Mouse (Mus musculus) liver, adult 2 months (tissue): Measurements from ENCODE around the gene AC131692.1. TPM values are rescaled to one million over a fixed set of nuclear protein-coding genes. Genes with fewer than 3 reads are reported as not detected.

Experiments used
- DNase-seq: peaks from one replicate; pipeline ENCODE4 v3.0.0-alpha.2; 2011; ENCODE audit warnings: low read depth, low spot score; ENCODE audit errors: extremely low read depth
- H3K27ac ChIP-seq: fragments of 200-500 bp; replicated peaks from 2 replicates; pipeline ENCODE4 v1.5.1; 2012; ENCODE audit warnings: low read depth, mild to moderate bottlenecking, control low read depth, inconsistent platforms, low read length; ENCODE audit not compliant: insufficient read depth
- H3K27me3 ChIP-seq: fragments of 200-500 bp; 2 replicates; pipeline ENCODE4 v1.6.1; 2012; ENCODE audit warnings: mild to moderate bottlenecking, moderate library complexity, low read length, inconsistent platforms; ENCODE audit not compliant: control insufficient read depth, insufficient read depth
- H3K36me3 ChIP-seq: fragments of 200-500 bp; 2 replicates; pipeline ENCODE4 v1.6.1; 2012; ENCODE audit warnings: low read length, inconsistent platforms; ENCODE audit not compliant: control insufficient read depth, insufficient read depth
- H3K4me1 ChIP-seq: fragments of 200-500 bp; 2 replicates; pipeline ENCODE4 v1.6.1; 2011; ENCODE audit warnings: low read length; ENCODE audit not compliant: control insufficient read depth, insufficient read depth
- H3K4me3 ChIP-seq: fragments of 200-500 bp; 2 replicates; pipeline ENCODE4 v1.5.1; 2011; ENCODE audit warnings: low read depth, mild to moderate bottlenecking, control low read depth, low read length, moderate library complexity; ENCODE audit not compliant: insufficient read depth
- H3K79me2 ChIP-seq: fragments of 200-500 bp; 2 replicates; pipeline ENCODE4 v1.6.1; 2012; ENCODE audit warnings: inconsistent platforms, mild to moderate bottlenecking, low read length, moderate library complexity; ENCODE audit not compliant: control insufficient read depth, insufficient read depth
- H3K9ac ChIP-seq: fragments of 200-500 bp; 2 replicates; pipeline ENCODE4 v1.6.1; 2012; ENCODE audit warnings: low read depth, mild to moderate bottlenecking, control low read depth, inconsistent platforms, low read length
- CTCF ChIP-seq: fragments of 200-500 bp; IDR thresholded peaks from 2 replicates; pipeline ENCODE4 v1.5.1; 2011; ENCODE audit warnings: low read depth, low read length, control low read depth
- POLR2A ChIP-seq: fragments of 200-500 bp; IDR thresholded peaks from 2 replicates; pipeline ENCODE4 v1.6.1; 2011; ENCODE audit warnings: low read length, control low read depth; ENCODE audit not compliant: insufficient read depth; ENCODE audit errors: extremely low read depth
- WGBS: fragments of 180-500 bp; shearing (Covaris S2); methylation state at CpG from one replicate; pipeline ENCODE4 v1.1.7; 2018; 5-methylcytosine and 5-hydroxymethylcytosine counted together
- polyA plus RNA-seq: library from polyadenylated mRNA; depleted of rRNA; stranded (reverse); fragments of >200 nt; gene quantifications from 2 replicates; pipeline ENCODE4 v1.2.3, GENCODE M21; 2012
- total RNA-seq: library from RNA; depleted of rRNA; stranded (reverse); fragments of >200 nt; gene quantifications from 2 replicates; pipeline ENCODE4 v1.2.3, GENCODE M21; 2014

The AC131692.1 gene
- total and polyA plus RNA-seq, 2 experiments: not detected

DNA sequence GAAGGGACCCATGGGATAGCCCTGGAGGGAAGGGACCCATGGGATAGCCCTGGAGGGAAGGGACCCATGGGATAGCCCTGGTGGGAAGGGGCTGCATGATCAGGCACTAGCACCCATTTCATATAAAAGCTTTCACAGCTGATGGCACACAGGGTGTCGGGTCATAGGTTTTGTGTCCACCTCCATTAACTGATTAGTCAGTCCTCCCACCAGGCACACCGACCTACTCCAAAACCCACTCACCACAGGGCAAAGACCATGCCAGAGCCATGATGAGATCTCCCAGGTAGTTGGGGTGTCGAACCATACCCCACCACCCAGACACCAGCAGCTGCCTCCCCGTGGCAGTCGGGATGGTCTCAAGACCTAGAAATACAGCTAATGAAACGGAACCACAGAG, 31.1 kb upstream of the AC131692.1 start:
- Histone ChIP-seq H3K27me3 (no peaks in the 10 kb centered on the region), H3K79me2 (peaks cover 5% of the 10 kb centered on the region; the same call in 1 of the 2 replicates), H3K27ac (0 out of 2 replicates have a peak overlapping the region, but pooled peaks have one; percentile 77), H3K36me3 (peaks cover 2% of the 10 kb centered on the region; the same call in 1 of the 2 replicates), H3K4me3 (no peak overlapping the region), H3K4me1 (peaks cover 30% of the 10 kb centered on the region), H3K9ac (peak overlapping the region; percentile 3; the same call in 1 of the 2 replicates)
- no peak for DNase-seq
- TF ChIP-seq CTCF: no peak
- no peak for TF ChIP-seq POLR2A
- 86% methylated on average over 6 of the region's 6 CpGs for WGBS

DNA sequence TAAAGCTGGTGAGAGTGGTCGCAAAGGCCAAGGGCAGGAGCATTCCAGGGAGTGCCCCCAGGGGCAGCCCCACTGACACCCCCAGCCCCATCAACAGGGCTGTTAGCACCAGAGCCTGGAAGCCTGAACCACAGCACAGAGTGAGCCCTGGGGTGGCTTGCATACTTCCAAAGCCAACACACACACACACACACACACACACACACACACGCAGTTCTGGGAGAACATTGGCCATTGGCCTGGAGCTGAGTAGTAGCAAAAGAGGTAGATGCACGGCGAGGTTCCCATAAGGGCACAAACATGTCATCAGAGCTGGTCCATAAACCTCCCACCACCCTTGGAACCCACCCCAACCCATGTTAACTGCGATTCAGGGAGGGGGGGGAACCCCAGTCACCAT, 27.6 kb upstream of the AC131692.1 start:
- Histone ChIP-seq H3K4me3 (peak overlapping the region; percentile 74; the same call in 1 of the 2 replicates), H3K79me2 (peaks cover 5% of the 10 kb centered on the region; the same call in 1 of the 2 replicates), H3K36me3 (no peaks in the 10 kb centered on the region; the same call in 1 of the 2 replicates), H3K27ac (peak overlapping the region; percentile 23; the same call in 1 of the 2 replicates), H3K9ac (peak overlapping the region; percentile 31), H3K4me1 (peaks cover 24% of the 10 kb centered on the region), H3K27me3 (no peaks in the 10 kb centered on the region)
- WGBS: 21% methylated on average over 5 of the region's 5 CpGs
- TF ChIP-seq CTCF: no peak
- TF ChIP-seq POLR2A: no peak
- no peak for DNase-seq

DNA sequence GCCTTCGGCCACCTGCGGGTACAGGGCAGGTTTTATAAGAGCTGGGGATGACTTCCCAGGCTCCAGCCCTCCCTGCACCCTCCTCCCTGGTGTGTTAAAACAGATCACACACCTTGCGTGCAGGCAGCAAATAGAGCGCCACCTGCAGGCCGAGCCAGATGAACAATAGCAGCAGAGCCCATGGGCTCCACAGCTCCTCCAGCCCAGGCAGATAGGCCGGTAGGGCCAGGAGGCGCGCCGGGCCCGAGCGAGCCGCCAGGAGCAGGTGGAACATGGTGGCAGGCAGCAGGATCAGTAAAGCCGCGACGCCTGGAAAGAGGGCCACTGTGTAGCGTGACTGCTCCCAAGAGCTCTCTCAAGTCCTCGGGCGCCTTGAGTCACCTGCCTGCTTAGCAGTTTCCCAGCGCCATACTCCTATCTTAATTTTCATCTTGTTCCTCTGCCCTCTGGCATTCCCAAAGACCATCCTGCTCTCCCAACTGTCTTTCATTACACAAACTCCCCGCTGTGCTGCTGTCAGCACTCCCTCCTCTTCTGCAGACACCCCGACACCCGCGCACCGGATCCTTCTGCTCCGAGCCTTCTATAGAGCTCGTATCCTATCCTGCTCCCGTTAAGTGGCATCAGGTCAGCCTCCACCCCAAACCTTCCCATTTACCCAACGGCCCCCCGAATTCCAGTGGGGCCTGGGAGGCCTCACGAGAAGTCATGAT, 27.1 kb upstream of the AC131692.1 start:
- H3K27ac ChIP-seq: peak overlapping the region; percentile 71
- TF ChIP-seq POLR2A (no peak), CTCF (peak; percentile 93)
- WGBS: under 1% methylated on average over 30 of the region's 30 CpGs

DNA sequence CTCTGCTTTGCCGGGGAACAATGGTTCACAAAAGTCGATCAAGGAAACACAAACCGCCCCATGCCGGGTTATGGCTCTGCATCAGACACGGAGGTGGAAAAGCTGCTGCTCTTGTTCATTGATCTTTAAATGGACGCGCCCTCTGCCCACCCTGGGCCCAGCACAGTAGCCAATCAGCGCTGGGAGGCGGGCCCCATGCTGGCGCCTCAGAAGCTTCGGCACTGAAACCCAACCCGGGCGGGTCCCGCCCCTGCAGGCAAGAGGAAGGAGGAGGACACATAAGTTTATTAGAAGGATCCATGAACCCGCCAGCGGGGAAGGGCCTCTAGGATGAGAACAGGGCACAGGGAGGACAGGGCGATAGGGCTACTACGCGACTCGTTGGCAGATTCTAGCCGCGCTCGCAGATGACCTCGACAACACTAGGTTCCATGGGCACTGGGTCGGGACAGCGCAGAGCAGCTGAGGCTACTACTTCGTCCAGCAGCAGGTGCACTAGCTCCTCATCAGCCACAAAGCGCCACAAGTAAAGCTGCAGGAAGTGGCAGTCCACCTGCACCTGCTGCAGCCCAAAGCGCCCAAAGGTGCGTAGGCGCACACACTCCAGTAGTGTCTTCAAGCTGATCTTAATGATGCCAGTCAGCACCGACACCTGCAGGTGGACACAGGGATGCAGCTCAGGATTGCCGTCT, 26.3 kb upstream of the AC131692.1 start, which contains the start of gene Tm7sf2:
Gene Tm7sf2, minus strand, starts transcription at position 650 of the 692 bp plus-strand sequence.
- H3K79me2 ChIP-seq: peaks cover 5% of the 10 kb centered on the region; the same call in 1 of the 2 replicates
- H3K9ac ChIP-seq: peak within 1 kb of the TSS; percentile 85
- peak; percentile 89 for DNase-seq
- no peaks in the 10 kb centered on the region; the same call in 1 of the 2 replicates for H3K36me3 ChIP-seq
- TF ChIP-seq CTCF (no peak), POLR2A (peak; percentile 67; the same call in 1 of the 2 replicates)
- no peaks in the 10 kb centered on the region for H3K27me3 ChIP-seq
- H3K27ac ChIP-seq: peak within 1 kb of the TSS; percentile 71
- peak within 1 kb of the TSS; percentile 74 for H3K4me3 ChIP-seq
- H3K4me1 ChIP-seq: peaks cover 16% of the 10 kb centered on the region
- WGBS: 11% methylated on average over 33 of the region's 33 CpGs

More for the DNA sequence above, 27.1 kb upstream of the AC131692.1 start:
- Histone ChIP-seq H3K27me3 (no peaks in the 10 kb centered on the region), H3K79me2 (peaks cover 5% of the 10 kb centered on the region; the same call in 1 of the 2 replicates), H3K4me3 (peak overlapping the region; percentile 74), H3K36me3 (no peaks in the 10 kb centered on the region; the same call in 1 of the 2 replicates), H3K4me1 (peaks cover 23% of the 10 kb centered on the region), H3K9ac (peak overlapping the region; percentile 85)
- DNase-seq: peak; percentile 70

DNA sequence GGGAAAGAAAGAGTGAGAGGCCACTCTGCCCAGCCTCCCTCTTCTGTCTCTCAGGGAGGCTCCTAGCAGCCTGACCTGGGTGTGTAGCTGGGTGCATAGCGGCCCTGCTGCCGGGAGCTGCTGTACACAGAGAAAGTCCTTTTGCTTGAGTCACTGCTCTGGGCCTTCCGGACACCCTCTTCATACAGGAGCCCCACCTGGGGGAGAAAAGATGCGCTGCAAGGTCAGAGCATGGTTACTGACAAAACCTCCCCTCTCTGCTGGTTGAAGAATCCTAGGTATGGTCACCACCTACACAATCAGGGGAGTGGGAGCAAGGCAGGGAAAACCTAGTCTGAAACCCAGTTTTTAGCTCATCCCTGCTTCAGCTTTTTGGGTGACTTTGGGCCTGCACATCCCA, 25.3 kb upstream of the AC131692.1 start:
- H3K79me2 ChIP-seq: peaks cover 5% of the 10 kb centered on the region; the same call in 1 of the 2 replicates
- H3K36me3 ChIP-seq: no peaks in the 10 kb centered on the region; the same call in 1 of the 2 replicates
- no peak overlapping the region for H3K4me3 ChIP-seq
- H3K4me1 ChIP-seq: peaks cover 12% of the 10 kb centered on the region
- H3K27me3 ChIP-seq: no peaks in the 10 kb centered on the region
- H3K27ac ChIP-seq: no peak overlapping the region
- WGBS: 90% methylated on average over 4 of the region's 4 CpGs
- H3K9ac ChIP-seq: no peak overlapping the region
- TF ChIP-seq POLR2A (no peak), CTCF (no peak)
- DNase-seq: no peak
